Mouse (Mus musculus) lung, embryonic 16.5 days (tissue): Measurements from ENCODE around the gene Inpp4b. TPM values are rescaled to one million over a fixed set of nuclear protein-coding genes. Genes with fewer than 3 reads are reported as not detected.

ENCODE experiments used
- ATAC-seq: fragments of 200-750 bp; cut with Nextera tagmentation; 2 replicates; pipeline ENCODE4 v1.8.0; 2017; ENCODE audit warnings: low read depth, mild to moderate bottlenecking, moderate library complexity
- H3K27ac ChIP-seq: fragments of 300-500 bp; sonication (generic); 2 replicates; pipeline ENCODE4 v1.5.1; 2014; ENCODE audit warnings: mild to moderate bottlenecking, control low read depth, low read length
- H3K27me3 ChIP-seq: fragments of 300-500 bp; sonication (generic); 2 replicates; pipeline ENCODE4 v1.6.1; 2014; ENCODE audit warnings: low read depth, low read length, mixed read lengths; ENCODE audit not compliant: control insufficient read depth, insufficient read depth
- H3K36me3 ChIP-seq: fragments of 300-500 bp; sonication (generic); 2 replicates; pipeline ENCODE4 v1.6.1; 2014; ENCODE audit warnings: low read length; ENCODE audit not compliant: control insufficient read depth, insufficient read depth
- H3K4me1 ChIP-seq: fragments of 300-500 bp; sonication (generic); replicated peaks from 2 replicates; pipeline ENCODE4 v1.6.1; 2014; ENCODE audit warnings: low read length, mixed read lengths; ENCODE audit not compliant: control insufficient read depth, insufficient read depth
- H3K4me2 ChIP-seq: fragments of 300-500 bp; sonication (generic); 2 replicates; pipeline ENCODE4 v1.6.1; 2014; ENCODE audit warnings: low read depth, low read length, control low read depth
- H3K4me3 ChIP-seq: fragments of 300-500 bp; sonication (generic); 2 replicates; pipeline ENCODE4 v1.5.1; 2014; ENCODE audit warnings: mild to moderate bottlenecking, low read length, control low read depth
- H3K9ac ChIP-seq: fragments of 300-500 bp; sonication (generic); 2 replicates; pipeline ENCODE4 v1.6.1; 2014; ENCODE audit warnings: low read length, control low read depth
- H3K9me3 ChIP-seq: fragments of 300-500 bp; sonication (generic); 2 replicates; pipeline ENCODE4 v1.6.1; 2016; ENCODE audit warnings: low read length; ENCODE audit not compliant: control insufficient read depth
- WGBS: fragments of 180-500 bp; shearing (Covaris S2); extraction: QIAGEN DNeasy Blood & Tissue Kit; methylation state at CpG from one replicate; pipeline ENCODE4 v1.1.7; 2014; 5-methylcytosine and 5-hydroxymethylcytosine counted together
- polyA plus RNA-seq: library from polyadenylated mRNA; unstranded; fragments of >200 nt; fragmentation: Nextera tagmentation; extraction: Ambion mirVana; gene quantifications from 2 replicates; pipeline ENCODE4 v1.2.1, GENCODE M21; 2015

Gene Inpp4b
- polyA plus RNA-seq, 1 experiment from 2014 or later = 16.5 TPM

- ATAC-seq = no peak
- H3K4me1 ChIP-seq = no peaks in the 10 kb centered on the region
- H3K36me3 ChIP-seq = no peaks in the 10 kb centered on the region
- H3K27me3 ChIP-seq = no peaks in the 10 kb centered on the region
- no peaks in the 10 kb centered on the region for H3K9me3 ChIP-seq
- H3K27ac ChIP-seq = no peak overlapping the region
- no peak overlapping the region for H3K4me2 ChIP-seq
- no peak overlapping the region for H3K4me3 ChIP-seq
- WGBS = 77% methylated on average over 4 of the region's 4 CpGs
- no peak overlapping the region for H3K9ac ChIP-seq
Observed at GRCm38 (mm10) chr8:81858393-81858792, 516.0 kb downstream of the Inpp4b start.

- no peaks in the 10 kb centered on the region for H3K27me3 ChIP-seq
- H3K4me1 ChIP-seq = no peaks in the 10 kb centered on the region
- no peak overlapping the region for H3K9ac ChIP-seq
- H3K4me3 ChIP-seq = no peak overlapping the region
- no peak overlapping the region for H3K4me2 ChIP-seq
- no peak overlapping the region for H3K27ac ChIP-seq
- H3K9me3 ChIP-seq = no peaks in the 10 kb centered on the region
- ATAC-seq = no peak
- WGBS = 62% methylated on average over 1 of the region's 1 CpGs
- no peaks in the 10 kb centered on the region for H3K36me3 ChIP-seq
Observed at GRCm38 (mm10) chr8:81859805-81860204, 517.4 kb downstream of the Inpp4b start.

GRCm38 (mm10) chr8:81861311-81861710 is 519.0 kb downstream of the Inpp4b start:
- no peak for ATAC-seq

GRCm38 (mm10) chr8:81862738-81863137 is 520.4 kb downstream of the Inpp4b start:
- Histone ChIP-seq H3K4me2 (no peak overlapping the region), H3K4me3 (no peak overlapping the region), H3K9ac (no peak overlapping the region), H3K36me3 (no peaks in the 10 kb centered on the region), H3K4me1 (peaks cover 5% of the 10 kb centered on the region), H3K9me3 (no peaks in the 10 kb centered on the region), H3K27me3 (no peaks in the 10 kb centered on the region), H3K27ac (no peak overlapping the region)
- ATAC-seq = no peak

More at GRCm38 (mm10) chr8:81861311-81861710, 519.0 kb downstream of the Inpp4b start:
- no peaks in the 10 kb centered on the region for H3K9me3 ChIP-seq
- WGBS = 80% methylated on average over 8 of the region's 8 CpGs
- H3K36me3 ChIP-seq = no peaks in the 10 kb centered on the region
- H3K27me3 ChIP-seq = no peaks in the 10 kb centered on the region
- peaks cover 5% of the 10 kb centered on the region for H3K4me1 ChIP-seq
- no peak overlapping the region for H3K4me2 ChIP-seq
- H3K4me3 ChIP-seq = no peak overlapping the region
- H3K9ac ChIP-seq = no peak overlapping the region
- no peak overlapping the region for H3K27ac ChIP-seq

- H3K9ac ChIP-seq = no peak overlapping the region
- H3K4me2 ChIP-seq = no peak overlapping the region
- H3K4me3 ChIP-seq = no peak overlapping the region
- H3K36me3 ChIP-seq = no peaks in the 10 kb centered on the region
- H3K27me3 ChIP-seq = no peaks in the 10 kb centered on the region
- ATAC-seq = peak; percentile 28; the same call in 1 of the 2 replicates
- H3K27ac ChIP-seq = no peak overlapping the region
- peaks cover 5% of the 10 kb centered on the region for H3K4me1 ChIP-seq
- no peaks in the 10 kb centered on the region for H3K9me3 ChIP-seq
- 50% methylated on average over 2 of the region's 2 CpGs for WGBS
Observed at GRCm38 (mm10) chr8:81864318-81864717, 522.0 kb downstream of the Inpp4b start.

- H3K9ac ChIP-seq = no peak overlapping the region
- no peaks in the 10 kb centered on the region for H3K9me3 ChIP-seq
- 34% methylated on average over 3 of the region's 3 CpGs for WGBS
- peak overlapping the region; percentile 53 for H3K27ac ChIP-seq
- H3K27me3 ChIP-seq = no peaks in the 10 kb centered on the region
- peaks cover 5% of the 10 kb centered on the region for H3K4me1 ChIP-seq
- H3K4me3 ChIP-seq = no peak overlapping the region
- H3K4me2 ChIP-seq = no peak overlapping the region
- H3K36me3 ChIP-seq = no peaks in the 10 kb centered on the region
- ATAC-seq = peak; percentile 80; the same call in 1 of the 2 replicates
Observed at GRCm38 (mm10) chr8:81865664-81866063, 523.3 kb downstream of the Inpp4b start.

GRCm38 (mm10) chr8:81867020-81867419 is 524.7 kb downstream of the Inpp4b start:
- ATAC-seq = no peak
- no peak overlapping the region for H3K4me2 ChIP-seq
- no peaks in the 10 kb centered on the region for H3K36me3 ChIP-seq
- H3K9me3 ChIP-seq = no peaks in the 10 kb centered on the region
- WGBS = 46% methylated on average over 3 of the region's 3 CpGs
- no peak overlapping the region for H3K4me3 ChIP-seq
- no peaks in the 10 kb centered on the region for H3K27me3 ChIP-seq
- no peak overlapping the region for H3K27ac ChIP-seq
- peaks cover 5% of the 10 kb centered on the region for H3K4me1 ChIP-seq
- no peak overlapping the region for H3K9ac ChIP-seq

- Histone ChIP-seq H3K4me2 (no peak overlapping the region), H3K4me1 (peaks cover 1% of the 10 kb centered on the region), H3K27ac (no peak overlapping the region), H3K9ac (no peak overlapping the region), H3K36me3 (no peaks in the 10 kb centered on the region), H3K4me3 (no peak overlapping the region), H3K27me3 (no peaks in the 10 kb centered on the region), H3K9me3 (no peaks in the 10 kb centered on the region)
- WGBS = 82% methylated on average over 2 of the region's 2 CpGs
- no peak for ATAC-seq
Observed at GRCm38 (mm10) chr8:81870466-81870865, 528.1 kb downstream of the Inpp4b start.

- no peak for ATAC-seq
- no peak overlapping the region for H3K4me3 ChIP-seq
- H3K4me1 ChIP-seq = no peaks in the 10 kb centered on the region
- H3K36me3 ChIP-seq = no peaks in the 10 kb centered on the region
- no peak overlapping the region for H3K4me2 ChIP-seq
- WGBS = 27% methylated on average over 3 of the region's 3 CpGs
- no peak overlapping the region for H3K9ac ChIP-seq
- H3K27me3 ChIP-seq = no peaks in the 10 kb centered on the region
- no peak overlapping the region for H3K27ac ChIP-seq
- H3K9me3 ChIP-seq = no peaks in the 10 kb centered on the region
Observed at GRCm38 (mm10) chr8:81880071-81880470, 537.7 kb downstream of the Inpp4b start.

- no peak overlapping the region for H3K27ac ChIP-seq
- H3K4me2 ChIP-seq = no peak overlapping the region
- H3K4me1 ChIP-seq = no peaks in the 10 kb centered on the region
- no peak for ATAC-seq
- no peaks in the 10 kb centered on the region for H3K27me3 ChIP-seq
- no peak overlapping the region for H3K4me3 ChIP-seq
- WGBS = 82% methylated on average over 5 of the region's 5 CpGs
- H3K9me3 ChIP-seq = no peaks in the 10 kb centered on the region
- H3K9ac ChIP-seq = no peak overlapping the region
- H3K36me3 ChIP-seq = no peaks in the 10 kb centered on the region
Observed at GRCm38 (mm10) chr8:81884195-81884594, 541.8 kb downstream of the Inpp4b start.
